Mouse (Mus musculus) retina, embryonic 14.5 days (tissue): ENCODE measurements around the gene Dmkn.
"Not testable (repeated sequence)": the region's sequence is repeated elsewhere in the genome, so short reads cannot be mapped to it uniquely, and the experiment has no call there.

Experiments used
- DNase-seq: peaks from one replicate; pipeline ENCODE4 v3.0.0-alpha.2; 2015; ENCODE audit warnings: low spot score

The Dmkn gene

GRCm38 (mm10) chr7:30812291-30812807, 48.8 kb downstream of the Dmkn start:
- DNase-seq: peak; percentile 37

DNA sequence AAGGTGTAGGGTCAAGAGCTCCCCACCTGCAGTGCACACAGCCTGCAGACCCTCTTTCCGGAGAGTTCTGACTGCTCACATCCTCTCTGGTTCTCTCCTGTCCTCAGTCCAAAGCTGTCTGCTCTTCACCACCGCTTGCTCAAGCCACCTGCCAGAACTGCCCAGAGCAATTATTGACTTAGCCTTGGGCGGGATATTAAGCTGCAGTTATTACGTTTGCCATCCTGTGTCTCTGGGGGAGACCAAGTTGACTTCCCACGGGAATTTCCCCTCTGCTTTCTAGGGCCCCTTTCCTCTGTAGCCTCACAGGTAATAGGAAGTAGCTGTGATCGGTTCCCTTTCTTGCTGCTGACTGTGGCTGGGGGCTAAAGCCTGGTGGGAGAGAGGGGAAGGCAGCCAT, 56.6 kb downstream of the Dmkn start:
- DNase-seq: no peak

- no peak for DNase-seq
Observed at GRCm38 (mm10) chr7:30820854-30821445, 57.4 kb downstream of the Dmkn start.

DNA sequence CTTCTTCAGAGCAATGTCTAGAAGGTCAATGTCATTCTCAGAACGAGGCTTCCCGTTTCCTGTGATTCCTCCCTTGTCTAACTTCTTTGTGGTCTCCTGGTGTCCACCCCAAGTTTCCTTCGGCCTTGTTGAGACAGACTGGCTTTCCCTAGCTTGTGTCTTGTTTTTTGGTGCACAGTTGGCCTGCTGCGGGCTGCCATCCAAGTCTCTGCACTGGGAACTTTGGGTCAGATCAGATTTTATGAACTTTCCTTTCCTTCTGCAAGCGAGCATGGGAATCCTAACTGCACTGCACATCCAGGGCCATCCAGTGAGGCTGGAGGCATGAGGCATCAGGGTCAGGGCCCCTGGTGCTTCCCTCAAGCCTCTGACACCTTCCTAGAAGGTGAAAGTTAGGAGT, 58.0 kb downstream of the Dmkn start:
- no peak for DNase-seq

GRCm38 (mm10) chr7:30823675-30824074, 60.1 kb downstream of the Dmkn start, which contains the start of gene Ffar2:
TSS of gene Ffar2 (minus strand) at chr7:30823775.
- no peak for DNase-seq

GRCm38 (mm10) chr7:30824306-30824705, 60.8 kb downstream of the Dmkn start:
- no peak for DNase-seq

GRCm38 (mm10) chr7:30826660-30827059, 63.1 kb downstream of the Dmkn start:
- no peak for DNase-seq

DNA sequence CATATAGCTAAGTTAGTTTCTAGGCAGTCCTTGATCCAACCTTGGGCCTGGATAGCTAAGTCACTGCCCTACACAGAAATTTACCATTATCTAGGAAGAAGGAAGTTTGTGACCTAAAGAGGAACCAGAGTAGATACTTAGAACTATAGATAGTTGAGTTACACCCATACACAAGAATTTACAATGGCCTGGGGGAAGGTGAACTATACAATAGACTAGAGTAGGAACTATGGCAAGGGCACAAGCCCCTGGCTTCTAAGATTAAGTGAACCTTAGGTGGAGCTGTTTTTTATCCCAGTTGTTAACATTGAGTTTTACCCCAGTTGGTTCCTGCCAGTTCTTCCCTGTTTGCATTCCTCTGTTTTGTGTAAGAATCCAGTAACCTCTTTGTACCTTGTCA, 65.3 kb downstream of the Dmkn start:
- DNase-seq: not testable (repeated sequence)

DNA sequence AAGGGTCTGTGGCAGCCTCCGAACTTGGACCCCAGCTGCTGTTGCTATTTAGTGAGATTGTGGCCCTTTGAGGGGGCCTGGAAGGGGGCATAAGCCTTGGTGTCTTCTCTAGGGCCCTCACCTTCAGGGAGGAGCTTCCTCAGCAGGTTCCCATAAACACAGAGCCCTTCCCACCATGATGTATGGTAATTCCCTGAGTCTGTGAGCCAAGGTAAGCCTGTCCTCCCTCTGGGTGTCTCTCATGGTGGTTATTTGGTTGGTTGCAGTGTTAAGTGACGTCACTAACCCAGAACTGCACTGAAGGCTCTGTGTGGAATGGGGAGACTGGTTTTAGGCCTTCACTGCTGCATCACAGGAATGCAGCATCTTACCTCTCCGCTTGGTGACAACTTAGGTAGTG, 65.9 kb downstream of the Dmkn start:
- DNase-seq: no peak
